Mouse (Mus musculus): ENCODE measurements at regions not wholly inside any gene's neighbourhood (a gene's known extent, or its start where the extent isn't known, plus 50 kb on each side); places are given as distances from the start of the nearest gene placed in this dataset.

- no peak for DNase-seq
Measured at GRCm38 (mm10) chr1:80030224-80030623, 169.2 kb upstream of the Serpine2 start.

GRCm38 (mm10) chr1:80025863-80026616 lies 165.1 kb upstream of the Serpine2 start:
- no peak for DNase-seq

- no peak for DNase-seq
Measured at GRCm38 (mm10) chr1:80023518-80024095, 162.6 kb upstream of the Serpine2 start.

GRCm38 (mm10) chr1:80021866-80022265 lies 160.9 kb upstream of the Serpine2 start:
- no peak for DNase-seq

- DNase-seq: no peak
Measured at GRCm38 (mm10) chr1:80018391-80019065, 157.5 kb upstream of the Serpine2 start.

- DNase-seq: no peak
Measured at GRCm38 (mm10) chr1:80015474-80015873, 154.5 kb upstream of the Serpine2 start.

GRCm38 (mm10) chr1:80014586-80014985 lies 153.6 kb upstream of the Serpine2 start:
- no peak for DNase-seq

GRCm38 (mm10) chr1:80010724-80011123 lies 149.7 kb upstream of the Serpine2 start:
- no peak for DNase-seq

GRCm38 (mm10) chr1:79999081-79999480 lies 138.1 kb upstream of the Serpine2 start:
- peak in 1 of 2 experiments; percentile 11 for DNase-seq

GRCm38 (mm10) chr1:79997911-79998310 lies 136.9 kb upstream of the Serpine2 start:
- no peak for DNase-seq

- no peak for DNase-seq
Measured at GRCm38 (mm10) chr1:79997456-79997855, 136.5 kb upstream of the Serpine2 start.

- DNase-seq: no peak
Measured at GRCm38 (mm10) chr1:79984721-79985120, 123.7 kb upstream of the Serpine2 start.

- DNase-seq: no peak
Measured at GRCm38 (mm10) chr1:79982678-79983280, 121.8 kb upstream of the Serpine2 start.

GRCm38 (mm10) chr1:79979863-79980262 lies 118.9 kb upstream of the Serpine2 start:
- DNase-seq: no peak

- DNase-seq: no peak
Measured at GRCm38 (mm10) chr1:79978156-79978555, 117.2 kb upstream of the Serpine2 start.

- DNase-seq: peak in 1 of 2 experiments; percentile 13
Measured at GRCm38 (mm10) chr1:79956121-79956520, 95.1 kb upstream of the Serpine2 start.

GRCm38 (mm10) chr1:79944231-79944630 lies 83.3 kb upstream of the Serpine2 start:
- no peak for DNase-seq

- no peak for DNase-seq
Measured at GRCm38 (mm10) chr1:79932435-79932834, 71.5 kb upstream of the Serpine2 start.

- DNase-seq: no peak
Measured at GRCm38 (mm10) chr1:79927740-79928139, 66.8 kb upstream of the Serpine2 start.

GRCm38 (mm10) chr1:79925776-79926175 lies 64.8 kb upstream of the Serpine2 start:
- no peak for DNase-seq

- DNase-seq: no peak
Measured at GRCm38 (mm10) chr1:79921890-79922289, 60.9 kb upstream of the Serpine2 start.

GRCm38 (mm10) chr1:79921333-79921732 lies 60.4 kb upstream of the Serpine2 start:
- no peak for DNase-seq
